Mouse (Mus musculus): Measurements from ENCODE around the gene Sbp. TPM values are rescaled to one million over a fixed set of nuclear protein-coding genes. Genes with fewer than 3 reads are reported as not detected.

Sbp gene
- polyA plus RNA-seq, 1 experiment from 2014 or later, result not detected

DNA sequence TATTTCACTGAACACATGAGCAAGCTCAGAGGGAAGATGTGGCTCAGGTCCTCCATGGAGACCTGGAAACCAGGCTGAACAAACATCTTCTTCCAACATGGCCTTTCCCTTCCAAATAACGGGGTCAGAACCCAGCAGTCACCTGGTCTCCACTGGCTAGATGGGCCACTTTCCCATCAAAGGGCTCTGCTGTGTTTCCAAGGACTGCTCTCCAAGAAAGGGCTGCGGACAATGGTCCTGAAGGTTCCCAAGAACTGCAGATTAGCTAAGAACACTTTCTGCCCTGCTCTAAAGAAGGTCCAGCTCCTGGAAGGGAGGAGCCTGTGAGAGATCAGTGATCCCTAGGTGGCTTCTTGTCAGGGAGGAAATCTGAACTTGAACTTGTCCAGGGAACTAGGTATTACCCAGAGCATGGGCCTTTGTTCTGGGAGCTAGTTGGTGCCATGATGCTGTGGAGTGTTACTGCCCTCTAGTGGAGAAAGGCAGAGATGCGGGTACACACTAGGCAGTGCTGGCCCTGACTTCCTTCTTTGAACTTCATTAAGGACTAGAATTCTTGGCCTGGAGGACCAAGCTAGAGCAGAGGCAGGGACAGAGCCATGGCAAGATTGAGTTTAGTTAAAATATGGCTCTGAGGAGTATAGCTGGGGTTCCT is 18.7 kb downstream of the Sbp start:
- Histone ChIP-seq H3K36me3 (ENCODE audit: control insufficient read depth, insufficient read depth, low read length) (no peaks in the 10 kb centered on the region), H3K27ac (replicated peaks; ENCODE audit: low read depth, low read length) (0 out of 2 replicates have a peak overlapping the region, but pooled peaks have one; percentile 37), H3K9ac (replicated peaks; ENCODE audit: low read length) (no peak overlapping the region), H3K4me3 (replicated peaks; ENCODE audit: low read depth, low read length) (no peak overlapping the region), H3K27me3 (ENCODE audit: control insufficient read depth, insufficient read depth, low read length) (no peaks in the 10 kb centered on the region), H3K4me2 (ENCODE audit: low read length) (no peak overlapping the region), H3K9me3 (ENCODE audit: control insufficient read depth, low read length) (no peaks in the 10 kb centered on the region), H3K4me1 (ENCODE audit: control insufficient read depth, insufficient read depth, low read length) (no peaks in the 10 kb centered on the region)
- peak; percentile 93 for DNase-seq
- WGBS, result 38% methylated on average over 3 of the region's 3 CpGs
- peak; percentile 85; the same call in 1 of the 2 replicates for ATAC-seq (ENCODE audit: low FRiP score, low TSS enrichment)

DNA sequence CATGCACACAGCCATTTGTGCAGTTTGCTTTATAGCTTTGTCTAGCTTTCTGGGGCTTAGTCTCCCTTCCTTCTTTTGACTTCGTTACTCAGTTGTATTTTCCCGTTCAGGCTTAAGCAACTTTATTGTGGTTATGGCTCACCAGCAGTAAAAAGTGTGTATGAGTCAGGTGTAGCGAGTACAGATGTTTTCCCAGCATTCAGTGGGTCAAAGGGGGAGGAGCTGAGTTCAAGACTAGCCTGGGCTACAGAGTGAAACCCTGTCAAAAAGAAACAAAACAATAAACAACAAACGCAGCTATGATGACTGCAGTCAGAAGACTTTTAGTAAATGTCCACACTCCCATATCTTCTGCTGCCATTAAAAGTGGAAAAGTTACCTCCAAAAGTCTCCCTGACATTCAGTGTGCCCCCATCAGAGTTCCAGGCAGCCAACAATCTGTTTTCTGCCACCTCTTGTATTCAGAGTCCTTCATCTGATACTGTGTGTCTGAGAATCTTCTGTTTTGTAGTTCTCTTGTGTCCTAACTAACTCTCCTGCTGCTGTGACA is 20.2 kb downstream of the Sbp start:
- WGBS, result 69% methylated on average over 4 of the region's 4 CpGs

DNA sequence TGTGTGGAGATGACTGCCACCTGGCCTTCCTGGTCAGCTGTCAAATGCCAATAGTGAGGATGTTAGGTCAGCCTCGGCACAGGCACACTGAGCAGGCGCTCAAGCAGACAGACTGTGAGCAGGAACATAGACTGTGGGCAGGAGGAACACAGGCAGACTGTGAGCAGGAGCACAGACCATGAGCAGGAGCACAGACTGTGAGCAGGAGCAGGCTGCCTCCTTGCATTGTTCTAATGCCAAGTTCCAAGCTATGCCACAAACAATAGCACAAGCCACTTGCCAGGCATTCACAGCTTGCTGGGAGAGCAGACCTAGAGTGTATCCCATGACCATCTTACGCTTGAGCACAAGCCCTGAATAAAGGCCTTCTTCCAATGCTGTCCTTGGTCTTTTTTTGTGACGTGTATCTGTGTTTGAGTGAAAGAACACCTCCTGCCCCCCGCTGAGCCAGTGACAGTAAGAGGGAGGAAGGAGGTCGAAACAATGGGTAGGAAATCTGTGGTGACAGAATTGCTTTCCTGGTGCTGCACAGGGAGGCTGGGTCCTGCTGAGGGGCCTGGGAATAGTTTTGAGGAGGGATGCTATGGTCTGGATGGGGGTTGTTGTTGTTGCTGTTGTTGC is 24.4 kb downstream of the Sbp start:
- H3K9me3 ChIP-seq (ENCODE audit: control insufficient read depth, low read length), result no peaks in the 10 kb centered on the region
- ATAC-seq (ENCODE audit: low FRiP score, low TSS enrichment) (no peak), DNase-seq (no peak)

More for the DNA sequence above, 20.2 kb downstream of the Sbp start:
- DNase-seq (no peak), ATAC-seq (ENCODE audit: low FRiP score, low TSS enrichment) (no peak)
- Histone ChIP-seq H3K36me3 (ENCODE audit: control insufficient read depth, insufficient read depth, low read length) (no peaks in the 10 kb centered on the region), H3K27me3 (ENCODE audit: control insufficient read depth, insufficient read depth, low read length) (no peaks in the 10 kb centered on the region), H3K4me1 (ENCODE audit: control insufficient read depth, insufficient read depth, low read length) (no peaks in the 10 kb centered on the region), H3K27ac (replicated peaks; ENCODE audit: low read depth, low read length) (no peak overlapping the region), H3K9me3 (ENCODE audit: control insufficient read depth, low read length) (no peaks in the 10 kb centered on the region), H3K4me3 (replicated peaks; ENCODE audit: low read depth, low read length) (no peak overlapping the region), H3K9ac (replicated peaks; ENCODE audit: low read length) (no peak overlapping the region), H3K4me2 (ENCODE audit: low read length) (no peak overlapping the region)

DNA sequence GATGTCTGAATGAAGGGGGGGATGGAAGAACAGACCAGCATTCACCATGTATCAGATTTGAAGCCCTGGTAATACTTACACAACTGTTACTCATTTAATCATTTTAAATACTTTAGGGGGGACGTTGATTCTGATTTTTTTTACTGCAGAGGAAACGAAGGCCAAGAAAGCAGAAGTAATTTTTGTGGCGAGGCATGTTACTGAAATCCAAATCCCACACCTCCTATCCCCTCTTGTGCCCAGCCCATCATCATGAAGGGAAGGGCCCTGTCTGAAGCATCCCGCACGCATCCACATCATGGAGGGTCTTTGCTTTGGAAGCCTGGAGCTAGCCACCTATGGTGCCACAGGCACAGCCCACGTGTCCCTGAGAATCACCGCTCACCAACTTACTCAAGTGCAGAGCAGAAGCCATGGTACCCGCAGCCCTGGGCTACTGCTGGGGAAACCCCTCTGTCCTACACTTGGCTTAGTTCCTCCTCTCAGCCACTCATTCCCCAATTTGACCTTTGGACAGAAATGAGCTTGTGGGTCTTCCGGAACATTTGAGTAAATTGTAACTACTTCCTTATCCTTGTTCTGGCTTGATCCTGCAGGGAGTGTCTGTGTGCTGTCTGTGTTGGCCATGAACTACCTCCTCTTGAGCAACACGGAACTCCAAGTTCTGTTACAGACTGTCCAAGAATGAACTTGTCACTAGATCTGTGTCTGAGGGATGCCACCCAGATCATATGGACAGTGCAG is 25.4 kb downstream of the Sbp start:
- 89% methylated on average over 10 of the region's 10 CpGs for WGBS
- H3K4me3 ChIP-seq (replicated peaks; ENCODE audit: low read depth, low read length), result no peak overlapping the region
- H3K27ac ChIP-seq (replicated peaks; ENCODE audit: low read depth, low read length), result no peak overlapping the region
- H3K9me3 ChIP-seq (ENCODE audit: control insufficient read depth, low read length), result no peaks in the 10 kb centered on the region
- no peak overlapping the region for H3K9ac ChIP-seq (replicated peaks; ENCODE audit: low read length)
- H3K4me1 ChIP-seq (ENCODE audit: control insufficient read depth, insufficient read depth, low read length), result no peaks in the 10 kb centered on the region
- H3K27me3 ChIP-seq (ENCODE audit: control insufficient read depth, insufficient read depth, low read length), result no peaks in the 10 kb centered on the region
- no peak for DNase-seq
- no peaks in the 10 kb centered on the region for H3K36me3 ChIP-seq (ENCODE audit: control insufficient read depth, insufficient read depth, low read length)
- ATAC-seq (ENCODE audit: low FRiP score, low TSS enrichment), result no peak
- no peak overlapping the region for H3K4me2 ChIP-seq (ENCODE audit: low read length)

More for the DNA sequence above, 24.4 kb downstream of the Sbp start:
- Histone ChIP-seq H3K27me3 (ENCODE audit: control insufficient read depth, insufficient read depth, low read length) (no peaks in the 10 kb centered on the region), H3K9ac (replicated peaks; ENCODE audit: low read length) (no peak overlapping the region), H3K4me1 (ENCODE audit: control insufficient read depth, insufficient read depth, low read length) (no peaks in the 10 kb centered on the region), H3K4me3 (replicated peaks; ENCODE audit: low read depth, low read length) (no peak overlapping the region), H3K4me2 (ENCODE audit: low read length) (no peak overlapping the region), H3K27ac (replicated peaks; ENCODE audit: low read depth, low read length) (no peak overlapping the region), H3K36me3 (ENCODE audit: control insufficient read depth, insufficient read depth, low read length) (no peaks in the 10 kb centered on the region)
- 25% methylated on average over 6 of the region's 6 CpGs for WGBS

DNA sequence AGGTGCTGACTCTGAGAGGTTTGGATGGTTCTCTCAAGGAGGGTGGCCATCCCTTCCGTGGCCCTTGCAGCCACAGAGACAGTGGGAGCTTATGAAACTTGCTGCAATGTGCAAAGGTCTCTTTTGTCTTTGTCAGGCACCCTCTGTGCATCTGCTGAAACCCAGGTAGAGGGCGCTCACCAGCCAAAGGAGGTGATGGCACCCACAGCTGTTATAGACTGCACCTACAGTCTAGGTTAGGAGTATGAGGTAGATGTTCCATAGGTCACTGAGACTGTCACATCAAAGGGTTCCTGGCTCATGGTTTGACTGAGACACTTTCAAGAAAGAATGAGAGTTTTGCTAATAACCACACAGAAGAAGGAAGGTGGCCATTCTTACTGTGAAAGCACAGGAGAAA is 27.3 kb downstream of the Sbp start:
- Histone ChIP-seq H3K27me3 (ENCODE audit: control insufficient read depth, insufficient read depth, low read length) (no peaks in the 10 kb centered on the region), H3K9me3 (ENCODE audit: control insufficient read depth, low read length) (no peaks in the 10 kb centered on the region), H3K4me2 (ENCODE audit: low read length) (no peak overlapping the region), H3K27ac (replicated peaks; ENCODE audit: low read depth, low read length) (no peak overlapping the region), H3K9ac (replicated peaks; ENCODE audit: low read length) (no peak overlapping the region), H3K4me1 (ENCODE audit: control insufficient read depth, insufficient read depth, low read length) (no peaks in the 10 kb centered on the region), H3K4me3 (replicated peaks; ENCODE audit: low read depth, low read length) (no peak overlapping the region), H3K36me3 (ENCODE audit: control insufficient read depth, insufficient read depth, low read length) (no peaks in the 10 kb centered on the region)
- DNase-seq (no peak), ATAC-seq (ENCODE audit: low FRiP score, low TSS enrichment) (no peak)
- WGBS, result 53% methylated on average over 2 of the region's 2 CpGs

DNA sequence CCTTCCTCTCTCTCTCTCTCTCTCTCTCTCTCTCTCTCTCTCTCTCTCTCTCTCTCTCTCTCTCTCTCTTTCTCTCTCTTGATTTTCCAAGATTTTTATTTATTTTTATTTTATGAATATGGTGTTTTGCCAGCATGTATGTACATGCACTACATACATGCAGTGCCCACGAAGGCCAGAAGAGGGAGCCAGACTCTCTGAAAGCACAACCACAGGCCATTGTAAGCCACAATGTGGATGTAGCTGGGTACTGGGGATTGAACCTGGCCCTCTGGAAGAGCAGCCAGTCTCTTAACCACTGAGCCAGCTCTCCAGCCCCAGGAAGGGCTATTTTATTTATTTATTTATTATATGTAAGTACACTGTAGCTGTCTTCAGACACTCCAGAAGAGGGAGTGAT is 27.8 kb downstream of the Sbp start:
- Histone ChIP-seq H3K4me2 (ENCODE audit: low read length) (no peak overlapping the region), H3K9me3 (ENCODE audit: control insufficient read depth, low read length) (no peaks in the 10 kb centered on the region), H3K27me3 (ENCODE audit: control insufficient read depth, insufficient read depth, low read length) (no peaks in the 10 kb centered on the region), H3K27ac (replicated peaks; ENCODE audit: low read depth, low read length) (no peak overlapping the region), H3K9ac (replicated peaks; ENCODE audit: low read length) (no peak overlapping the region), H3K4me1 (ENCODE audit: control insufficient read depth, insufficient read depth, low read length) (no peaks in the 10 kb centered on the region), H3K4me3 (replicated peaks; ENCODE audit: low read depth, low read length) (no peak overlapping the region), H3K36me3 (ENCODE audit: control insufficient read depth, insufficient read depth, low read length) (no peaks in the 10 kb centered on the region)
- ATAC-seq (ENCODE audit: low FRiP score, low TSS enrichment) (no peak), DNase-seq (peak; percentile 82)
- 3% methylated on average over 1 of the region's 1 CpGs for WGBS

DNA sequence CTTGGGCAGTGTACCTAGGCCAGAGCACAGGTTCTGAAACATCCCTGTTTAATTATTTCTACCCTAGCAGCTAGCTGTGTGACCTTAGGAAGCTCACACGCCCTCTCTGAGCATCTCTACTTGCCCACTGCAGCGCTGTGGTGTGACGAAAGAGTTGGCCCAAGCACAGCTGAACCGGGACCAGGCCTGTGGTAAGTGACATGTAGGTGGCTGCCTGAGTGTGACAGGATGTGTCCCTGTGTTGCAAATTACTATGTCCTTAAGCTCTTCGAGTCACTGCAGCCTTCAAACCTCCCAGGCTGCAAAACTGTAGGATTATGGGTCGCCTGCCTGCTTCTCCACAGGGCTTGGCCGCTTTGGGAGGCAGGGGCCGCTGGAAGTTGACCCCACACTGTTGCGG is 29.8 kb downstream of the Sbp start:
- no peaks in the 10 kb centered on the region for H3K27me3 ChIP-seq (ENCODE audit: control insufficient read depth, insufficient read depth, low read length)
- ATAC-seq (ENCODE audit: low FRiP score, low TSS enrichment) (no peak), DNase-seq (no peak)
- H3K4me2 ChIP-seq (ENCODE audit: low read length), result no peak overlapping the region
- H3K9ac ChIP-seq (replicated peaks; ENCODE audit: low read length), result no peak overlapping the region
- H3K4me3 ChIP-seq (replicated peaks; ENCODE audit: low read depth, low read length), result no peak overlapping the region
- no peaks in the 10 kb centered on the region for H3K4me1 ChIP-seq (ENCODE audit: control insufficient read depth, insufficient read depth, low read length)
- no peaks in the 10 kb centered on the region for H3K9me3 ChIP-seq (ENCODE audit: control insufficient read depth, low read length)
- 83% methylated on average over 9 of the region's 9 CpGs for WGBS
- no peaks in the 10 kb centered on the region for H3K36me3 ChIP-seq (ENCODE audit: control insufficient read depth, insufficient read depth, low read length)
- H3K27ac ChIP-seq (replicated peaks; ENCODE audit: low read depth, low read length), result no peak overlapping the region

DNA sequence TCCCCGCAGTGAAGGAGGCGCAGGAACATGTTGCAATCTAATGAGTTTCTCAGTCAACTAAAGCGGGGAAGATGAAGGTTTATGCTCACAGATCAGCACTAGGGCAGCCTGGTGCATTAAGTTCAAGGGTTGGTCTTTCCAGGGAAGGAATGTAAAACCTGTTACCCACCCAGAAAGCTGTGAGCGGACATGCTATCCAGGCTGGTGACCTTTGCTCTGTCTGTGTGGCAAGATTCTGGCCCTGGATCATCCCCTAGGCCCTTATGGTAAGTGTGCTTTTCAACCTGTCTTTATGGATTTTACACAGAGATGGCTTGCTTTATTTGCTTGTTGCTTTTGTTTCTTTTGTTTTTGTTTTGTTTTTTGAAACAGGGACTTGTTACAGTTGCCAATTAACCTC is 35.2 kb downstream of the Sbp start:
- Histone ChIP-seq H3K4me1 (ENCODE audit: control insufficient read depth, insufficient read depth, low read length) (no peaks in the 10 kb centered on the region), H3K27me3 (ENCODE audit: control insufficient read depth, insufficient read depth, low read length) (no peaks in the 10 kb centered on the region), H3K9me3 (ENCODE audit: control insufficient read depth, low read length) (no peaks in the 10 kb centered on the region), H3K9ac (replicated peaks; ENCODE audit: low read length) (no peak overlapping the region), H3K36me3 (ENCODE audit: control insufficient read depth, insufficient read depth, low read length) (no peaks in the 10 kb centered on the region), H3K27ac (replicated peaks; ENCODE audit: low read depth, low read length) (no peak overlapping the region), H3K4me2 (ENCODE audit: low read length) (no peak overlapping the region), H3K4me3 (replicated peaks; ENCODE audit: low read depth, low read length) (no peak overlapping the region)
- DNase-seq (no peak), ATAC-seq (ENCODE audit: low FRiP score, low TSS enrichment) (no peak)
- WGBS, result 74% methylated on average over 4 of the region's 4 CpGs

Measured in midbrain, embryonic 14.5 days (tissue).